8 mouse cellular contexts compared by ENCODE assay signal in the genomic region with DNA sequence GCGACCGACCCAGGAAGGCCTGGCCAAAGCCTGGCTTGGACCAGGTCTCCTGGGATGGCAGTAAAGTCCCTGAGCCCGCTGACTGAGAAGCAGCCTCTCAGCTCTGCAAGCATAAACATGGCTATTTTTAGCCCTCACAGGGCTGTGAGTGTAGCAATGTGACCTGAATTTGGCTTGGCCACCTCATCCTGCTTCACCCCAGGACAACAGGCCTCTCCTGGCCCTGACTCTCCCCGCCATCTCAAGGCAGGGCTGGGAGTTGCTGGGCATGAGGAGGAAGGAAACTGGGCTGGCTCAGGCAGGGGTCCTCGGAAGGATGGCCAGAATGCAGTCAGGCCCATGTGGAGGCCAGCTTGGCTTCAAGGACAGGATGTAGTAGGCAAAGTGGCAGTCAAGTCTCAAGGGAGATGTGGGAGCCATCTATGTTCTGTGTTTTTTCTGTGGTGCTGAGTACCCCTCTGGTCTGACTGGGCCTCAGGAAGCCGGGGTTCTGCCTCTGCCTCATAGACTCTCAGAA. TPM values are rescaled to one million over a fixed set of nuclear protein-coding genes. Genes with fewer than 3 reads are reported as not detected.
DNase-seq lines count a peak whose midpoint lies in the region; ATAC-seq and TF ChIP-seq lines count a peak whose summit lies in the region.

No protein-coding gene starts in this region.

- TF ChIP-seq POLR2A in olfactory bulb, adult 2 months (IDR thresholded peaks at IDR 0.05; ENCODE audit: insufficient read depth, low read depth, low read length), result no peak

- peak; percentile 92 for DNase-seq in cerebellum, adult 9-11 months
- peak; percentile 90 for DNase-seq in heart, postnatal 0 days (ENCODE audit: low spot score)
- DNase-seq in liver, embryonic 13.5 days, result no peak
- no peak for DNase-seq in layer of hippocampus, postnatal 10 days (ENCODE audit: low spot score in 2 of 2)
- no peak for DNase-seq in thymus, postnatal 4 days

- TF ChIP-seq CTCF in heart, postnatal 0 days (IDR thresholded peaks at IDR 0.05; ENCODE audit: low read depth), result peak; percentile 19
- TF ChIP-seq CTCF in olfactory bulb, adult 2 months (IDR thresholded peaks at IDR 0.05; ENCODE audit: insufficient read depth, low read depth, low read length), result no peak

- peaks cover 38% of the 10 kb centered on the region for H3K36me3 ChIP-seq in megakaryocyte, embryonic 14.5 days (replicated peaks; ENCODE audit: low read length)
- no peaks in the 10 kb centered on the region for H3K36me3 ChIP-seq in heart, postnatal 0 days (replicated peaks; ENCODE audit: control insufficient read depth, insufficient read depth, low read length)
- H3K36me3 ChIP-seq in liver, embryonic 13.5 days, result no peaks in the 10 kb centered on the region

- H3K4me3 ChIP-seq in megakaryocyte, embryonic 14.5 days (replicated peaks), result peak overlapping the region; percentile 81
- no peak overlapping the region for H3K4me3 ChIP-seq in heart, postnatal 0 days (ENCODE audit: low read depth, low read length)
- H3K4me3 ChIP-seq in liver, embryonic 13.5 days (replicated peaks), result no peak overlapping the region
- no peak overlapping the region for H3K4me3 ChIP-seq in olfactory bulb, adult 2 months (ENCODE audit: insufficient read depth, low read depth, low read length)

- WGBS in heart, postnatal 0 days, result 8% methylated on average over 6 of the region's 6 CpGs
- WGBS in liver, embryonic 13.5 days (ENCODE audit: insufficient replicate concordance), result 47% methylated on average over 6 of the region's 6 CpGs
- WGBS in olfactory bulb, adult 2 months, result 63% methylated on average over 6 of the region's 6 CpGs

- no peak overlapping the region; the same call in 1 of the 2 replicates for H3K4me2 ChIP-seq in heart, postnatal 0 days (ENCODE audit: low read depth, low read length)
- 0 out of 2 replicates have a peak overlapping the region, but pooled peaks have one; percentile 4 for H3K4me2 ChIP-seq in liver, embryonic 13.5 days

- 0 out of 2 replicates have a peak, but pooled peaks have one; percentile 29 for TF ChIP-seq EP300 in heart, postnatal 0 days (IDR thresholded peaks at IDR 0.05; ENCODE audit: low read depth)

- H3K4me1 ChIP-seq in megakaryocyte, embryonic 14.5 days, result peaks cover 100% of the 10 kb centered on the region
- H3K4me1 ChIP-seq in heart, postnatal 0 days (ENCODE audit: control insufficient read depth, insufficient read depth), result peaks cover 80% of the 10 kb centered on the region
- peaks cover 100% of the 10 kb centered on the region for H3K4me1 ChIP-seq in liver, embryonic 13.5 days (replicated peaks)
- H3K4me1 ChIP-seq in olfactory bulb, adult 2 months (ENCODE audit: control insufficient read depth, insufficient read depth, low read length), result peaks cover 59% of the 10 kb centered on the region

- peak overlapping the region; percentile 27; the same call in 1 of the 2 replicates for H3K9ac ChIP-seq in heart, postnatal 0 days (replicated peaks; ENCODE audit: low read depth, low read length)
- H3K9ac ChIP-seq in liver, embryonic 13.5 days, result peak overlapping the region; percentile 44; the same call in 1 of the 2 replicates

- no peaks in the 10 kb centered on the region for H3K27me3 ChIP-seq in megakaryocyte, embryonic 14.5 days (replicated peaks)
- no peaks in the 10 kb centered on the region for H3K27me3 ChIP-seq in heart, postnatal 0 days (ENCODE audit: control insufficient read depth, insufficient read depth, low read length)
- no peaks in the 10 kb centered on the region for H3K27me3 ChIP-seq in liver, embryonic 13.5 days

- no peaks in the 10 kb centered on the region for H3K9me3 ChIP-seq in megakaryocyte, embryonic 14.5 days
- no peaks in the 10 kb centered on the region for H3K9me3 ChIP-seq in heart, postnatal 0 days (replicated peaks; ENCODE audit: control insufficient read depth, low read length)
- no peaks in the 10 kb centered on the region for H3K9me3 ChIP-seq in liver, embryonic 13.5 days (replicated peaks)

- peak overlapping the region; percentile 93 for H3K27ac ChIP-seq in heart, postnatal 0 days (ENCODE audit: low read depth)
- peak overlapping the region; percentile 73 for H3K27ac ChIP-seq in liver, embryonic 13.5 days
- H3K27ac ChIP-seq in olfactory bulb, adult 2 months (ENCODE audit: insufficient read depth, low read depth, low read length), result peak overlapping the region; percentile 72

- ATAC-seq in megakaryocyte, adult 5-6 weeks (ENCODE audit: poor library complexity, severe bottlenecking), result no peak
- ATAC-seq in heart, postnatal 0 days (ENCODE audit: insufficient read depth, low read depth), result peak; percentile 81
- ATAC-seq in liver, embryonic 13.5 days (ENCODE audit: low read depth), result no peak

RNA-seq across cellular contexts. Expression of a gene that starts 29.2 kb away (rescaled TPM):
- polyA plus RNA-seq in megakaryocyte, embryonic 14.5 days (2012; ENCODE audit: insufficient read depth, low replicate concordance), result 18.1 and 54.1 TPM in 2 replicates
- total RNA-seq in megakaryocyte, adult 5-6 weeks (2015), result 88.9 and 90.1 TPM in 2 replicates
- total RNA-seq in megakaryocyte, adult 5-6 weeks (2017), result 11.4 and 15.6 TPM in 2 replicates
- 41.0 and 47.8 TPM in 2 replicates for total RNA-seq in heart, postnatal 0 days (2014; rRNA removed; ENCODE audit: low replicate concordance)
- 12.4 and 13.8 TPM in 2 replicates for polyA plus RNA-seq in heart, postnatal 0 days (2015; fragmentation: Nextera tagmentation; extraction: Ambion mirVana)
- polyA plus RNA-seq in liver, embryonic 13.5 days (2015; fragmentation: Nextera tagmentation; extraction: Ambion mirVana), result 4.5 TPM in 2 replicates
- 98.3 TPM in 1 of 2 replicates, not detected in the other for polyA plus RNA-seq in olfactory bulb, adult 2 months (2012; ENCODE audit: insufficient read depth, insufficient read length, low replicate concordance, missing spikeins)
- total RNA-seq in layer of hippocampus, postnatal 10 days (2021), result 100 to 1,000 TPM; 115 to 128 TPM

Comparison
In these comparisons a context has a peak if more than half of its experiments do, and no peak if none do; other contexts are left out.
1. DNase-seq: peak in cerebellum, adult 9-11 months (single experiment) and heart, postnatal 0 days (single experiment); none in liver, embryonic 13.5 days (single experiment), layer of hippocampus, postnatal 10 days (0 of 2) and thymus, postnatal 4 days (single experiment).
2. Peak in every context shown above with its lines, with median percentiles within 50 percentile points of each other: H3K27ac ChIP-seq.